Mouse (Mus musculus) intestine, embryonic 14.5 days (tissue): Measurements from ENCODE around the gene Tgtp2. TPM values are rescaled to one million over a fixed set of nuclear protein-coding genes. Genes with fewer than 3 reads are reported as not detected.
"Not testable (repeated sequence)": the region's sequence is repeated elsewhere in the genome, so short reads cannot be mapped to it uniquely, and the experiment has no call there.

Source experiments
- ATAC-seq: fragments of 200-750 bp; cut with Nextera tagmentation; replicated peaks from 2 replicates; pipeline ENCODE4 v1.8.0; 2017; ENCODE audit warnings: low read depth, moderate number of reproducible peaks, moderate TSS enrichment, moderate library complexity; ENCODE audit not compliant: low FRiP score, low TSS enrichment
- DNase-seq: peaks from one replicate; pipeline ENCODE4 v3.0.0-alpha.2; 2018; ENCODE audit warnings: low spot score
- H3K27ac ChIP-seq: fragments of 300-500 bp; sonication (generic); 2 replicates; pipeline ENCODE4 v1.5.1; 2014; ENCODE audit warnings: low read depth, mild to moderate bottlenecking, control low read depth
- H3K27me3 ChIP-seq: fragments of 300-500 bp; sonication (generic); replicated peaks from 2 replicates; pipeline ENCODE4 v1.6.1; 2014; ENCODE audit warnings: low read length, control low read depth; ENCODE audit not compliant: control insufficient read depth, insufficient read depth
- H3K36me3 ChIP-seq: fragments of 300-500 bp; sonication (generic); 2 replicates; pipeline ENCODE4 v1.6.1; 2014; ENCODE audit warnings: low read length, control low read depth; ENCODE audit not compliant: control insufficient read depth, insufficient read depth
- H3K4me1 ChIP-seq: fragments of 300-500 bp; sonication (generic); replicated peaks from 2 replicates; pipeline ENCODE4 v1.6.1; 2014; ENCODE audit warnings: low read length, control low read depth, mixed read lengths; ENCODE audit not compliant: control insufficient read depth, insufficient read depth
- H3K4me2 ChIP-seq: fragments of 300-500 bp; sonication (generic); 2 replicates; pipeline ENCODE4 v1.6.1; 2014; ENCODE audit warnings: low read length
- H3K4me3 ChIP-seq: fragments of 300-500 bp; sonication (generic); 2 replicates; pipeline ENCODE4 v1.5.1; 2014; ENCODE audit warnings: low read depth, low read length, control low read depth, mixed read lengths
- H3K9ac ChIP-seq: fragments of 300-500 bp; sonication (generic); 2 replicates; pipeline ENCODE4 v1.6.1; 2014; ENCODE audit warnings: mild to moderate bottlenecking, low read length
- H3K9me3 ChIP-seq: fragments of 300-500 bp; sonication (generic); 2 replicates; pipeline ENCODE4 v1.6.1; 2016; ENCODE audit warnings: low read length, control low read depth; ENCODE audit not compliant: control insufficient read depth
- WGBS: fragments of 180-500 bp; shearing (Covaris S2); extraction: QIAGEN DNeasy Blood & Tissue Kit; methylation state at CpG from one replicate; pipeline ENCODE4 v1.1.7; 2014; 5-methylcytosine and 5-hydroxymethylcytosine counted together
- polyA plus RNA-seq: library from polyadenylated mRNA; unstranded; fragments of >200 nt; fragmentation: Nextera tagmentation; extraction: Ambion mirVana; gene quantifications from 2 replicates; pipeline ENCODE4 v1.2.1, GENCODE M21; 2014

The Tgtp2 gene
- polyA plus RNA-seq, 1 experiment from 2014 or later = 0.27 TPM

- H3K4me2 ChIP-seq = not testable (repeated sequence)
Observed at GRCm38 (mm10) chr11:49051093-49051891, 12.7 kb downstream of the Tgtp2 start, which contains the start of gene 9930111J21Rik2. Gene 9930111J21Rik2 (minus strand): TSS chr11:49051242.

GRCm38 (mm10) chr11:49050064-49050463 lies 13.9 kb downstream of the Tgtp2 start:
- not testable (repeated sequence) for H3K27ac ChIP-seq, DNase-seq, H3K4me1 ChIP-seq, H3K36me3 ChIP-seq, H3K9me3 ChIP-seq, H3K4me3 ChIP-seq, ATAC-seq, H3K4me2 ChIP-seq, H3K9ac ChIP-seq, H3K27me3 ChIP-seq

More at GRCm38 (mm10) chr11:49051093-49051891, 12.7 kb downstream of the Tgtp2 start, which contains the start of gene 9930111J21Rik2:
- ATAC-seq, H3K27ac ChIP-seq, H3K4me3 ChIP-seq, H3K36me3 ChIP-seq, H3K9ac ChIP-seq, H3K4me1 ChIP-seq, H3K27me3 ChIP-seq, H3K9me3 ChIP-seq, DNase-seq: not testable (repeated sequence)
- WGBS = 91% methylated on average over 1 of the region's 6 CpGs

GRCm38 (mm10) chr11:49012074-49012473 lies 51.9 kb downstream of the Tgtp2 start:
- H3K4me1 ChIP-seq, DNase-seq, H3K27ac ChIP-seq, H3K27me3 ChIP-seq, H3K4me3 ChIP-seq, H3K9me3 ChIP-seq, H3K4me2 ChIP-seq, H3K9ac ChIP-seq, ATAC-seq, H3K36me3 ChIP-seq: not testable (repeated sequence)

Other genes starting within 250 kb of the Tgtp2 start
- 5.0 and 6.2 TPM in 2 replicates for gene Trim41, start 246.9 kb downstream of the Tgtp2 start, polyA plus RNA-seq
- 1.4 and 1.5 TPM in 2 replicates for gene Trim7, start 238.1 kb downstream of the Tgtp2 start, polyA plus RNA-seq
- 3.9 and 4.1 TPM in 2 replicates for gene Gm12184, start 237.6 kb downstream of the Tgtp2 start, polyA plus RNA-seq
- gene Irgm1, start 192.5 kb downstream of the Tgtp2 start, polyA plus RNA-seq = 14.7 and 16.2 TPM in 2 replicates
- gene Gm5431, start 162.0 kb downstream of the Tgtp2 start, polyA plus RNA-seq = 0.12 and 0.30 TPM in 2 replicates
- 3.0 and 3.2 TPM in 2 replicates for gene Psme2b, start 118.0 kb downstream of the Tgtp2 start, polyA plus RNA-seq
- not detected in 2 replicates for gene Olfr56, start 85.3 kb downstream of the Tgtp2 start, polyA plus RNA-seq
- gene 9930111J21Rik1, start 84.8 kb downstream of the Tgtp2 start, polyA plus RNA-seq = 0.58 and 0.62 TPM in 2 replicates
- gene Gm12185, start 72.0 kb downstream of the Tgtp2 start, polyA plus RNA-seq = 0.07 TPM in 1 of 2 replicates, not detected in the other
- gene Tgtp1, start 70.0 kb downstream of the Tgtp2 start, polyA plus RNA-seq = 2.5 and 3.6 TPM in 2 replicates
- gene 9930111J21Rik2, start 13.0 kb downstream of the Tgtp2 start, polyA plus RNA-seq = 0.45 and 0.50 TPM in 2 replicates
- 2.1 and 3.4 TPM in 2 replicates for gene Ifi47, start 12.4 kb upstream of the Tgtp2 start, polyA plus RNA-seq
- gene Olfr1396, start 50.7 kb upstream of the Tgtp2 start, polyA plus RNA-seq = not detected in 2 replicates
- gene Olfr1395, start 78.1 kb upstream of the Tgtp2 start, polyA plus RNA-seq = not detected in 2 replicates
- gene Olfr1394, start 90.2 kb upstream of the Tgtp2 start, polyA plus RNA-seq = not detected in 2 replicates
- 1.8 and 3.0 TPM in 2 replicates for gene Btnl9, start 123.0 kb upstream of the Tgtp2 start, polyA plus RNA-seq
- 34.5 and 39.6 TPM in 2 replicates for gene Zfp62, start 139.1 kb upstream of the Tgtp2 start, polyA plus RNA-seq
- gene Mgat1, start 180.0 kb upstream of the Tgtp2 start, polyA plus RNA-seq = 52.9 and 55.4 TPM in 2 replicates
- 0.12 TPM in 1 of 2 replicates, not detected in the other for gene Olfr1393, start 214.1 kb upstream of the Tgtp2 start, polyA plus RNA-seq
- not detected in 2 replicates for gene Olfr1392, start 221.1 kb upstream of the Tgtp2 start, polyA plus RNA-seq
- gene Olfr10, start 240.5 kb upstream of the Tgtp2 start, polyA plus RNA-seq = not detected in 2 replicates